Mouse (Mus musculus) MEL (cell line): Measurements from ENCODE around the gene Fam178b. TPM values are rescaled to one million over a fixed set of nuclear protein-coding genes. Genes with fewer than 3 reads are reported as not detected.

Experiments
- DNase-seq: peaks from one replicate; pipeline ENCODE4 v3.0.0; 2011; ENCODE audit warnings: low read depth, low spot score
- H3K27ac ChIP-seq: 2 replicates; pipeline ENCODE4 v1.5.1; 2012; ENCODE audit warnings: low read depth, mild to moderate bottlenecking, control low read depth, low read length, moderate library complexity; ENCODE audit not compliant: control insufficient read depth
- H3K27me3 ChIP-seq, 2 experiments: fragments of 150-350 bp in 1 of 2; sonication (generic) in 1 of 2; 2 replicates each; pipeline ENCODE4 v1.6.1; 2012; ENCODE audit warnings: low read length in 2 of 2, mild to moderate bottlenecking in 2 of 2, improper control_type of control experiment in 1 of 2, moderate library complexity in 1 of 2; ENCODE audit not compliant: insufficient read depth in 2 of 2, control insufficient read depth in 1 of 2
- H3K36me3 ChIP-seq, 2 experiments: 2 replicates each; pipeline ENCODE4 v1.6.1; 2012 to 2014; ENCODE audit warnings: low read length in 2 of 2, improper control_type of control experiment in 1 of 2, inconsistent platforms in 1 of 2, mild to moderate bottlenecking in 1 of 2; ENCODE audit not compliant: insufficient read depth in 2 of 2, control insufficient read depth in 1 of 2
- H3K4me1 ChIP-seq, 2 experiments: fragments of 150-350 bp in 1 of 2; sonication (generic) in 1 of 2; 2 replicates each; pipeline ENCODE4 v1.6.1; 2012; ENCODE audit warnings: low read length in 2 of 2, improper control_type of control experiment in 1 of 2, mild to moderate bottlenecking in 1 of 2; ENCODE audit not compliant: insufficient read depth in 2 of 2, control insufficient read depth in 1 of 2
- H3K4me3 ChIP-seq, 2 experiments: fragments of 150-350 bp in 1 of 2; sonication (generic) in 1 of 2; 2 replicates each; pipeline ENCODE4 v1.5.1; 2012; ENCODE audit warnings: low read depth in 2 of 2, low read length in 2 of 2, mild to moderate bottlenecking in 2 of 2, moderate library complexity in 2 of 2, control low read depth in 1 of 2, improper control_type of control experiment in 1 of 2; ENCODE audit not compliant: control insufficient read depth in 1 of 2, insufficient read depth in 1 of 2
- H3K79me2 ChIP-seq: 2 replicates; pipeline ENCODE4 v1.6.1; 2012; ENCODE audit warnings: mild to moderate bottlenecking, low read length, moderate library complexity; ENCODE audit not compliant: control insufficient read depth, poor library complexity, insufficient read depth
- H3K9ac ChIP-seq: 2 replicates; pipeline ENCODE4 v1.6.1; 2012; ENCODE audit warnings: low read depth, mild to moderate bottlenecking, control low read depth, low read length, moderate library complexity; ENCODE audit not compliant: control insufficient read depth, poor library complexity, severe bottlenecking
- H3K9me3 ChIP-seq: fragments of 150-350 bp; sonication (generic); replicated peaks from 2 replicates; pipeline ENCODE4 v1.6.1; 2012; ENCODE audit warnings: mild to moderate bottlenecking, low read length, improper control_type of control experiment, moderate library complexity; ENCODE audit not compliant: insufficient read depth
- BHLHE40 ChIP-seq: IDR thresholded peaks from 2 replicates; pipeline ENCODE4 v1.6.1; 2012; ENCODE audit warnings: low read depth, mild to moderate bottlenecking, inconsistent platforms, low read length, improper control_type of control experiment, borderline replicate concordance
- CHD1 ChIP-seq: IDR thresholded peaks from 2 replicates; pipeline ENCODE4 v1.6.1; 2012; ENCODE audit warnings: low read depth, mild to moderate bottlenecking, inconsistent platforms, low read length, improper control_type of control experiment
- CHD2 ChIP-seq: IDR thresholded peaks from 2 replicates; pipeline ENCODE4 v1.6.1; 2011; ENCODE audit warnings: low read length, improper control_type of control experiment
- CTCF ChIP-seq, 3 experiments: IDR thresholded peaks in 2 of 3; conservative IDR thresholded peaks in 1 of 3; 2 replicates each; pipeline ENCODE4 v1.5.1; 2011 to 2012; ENCODE audit warnings: low read length in 3 of 3, low read depth in 2 of 3, mild to moderate bottlenecking in 2 of 3, improper control_type of control experiment in 1 of 3, inconsistent platforms in 1 of 3, mixed read lengths in 1 of 3, moderate library complexity in 1 of 3; ENCODE audit not compliant: control insufficient read depth in 1 of 3, insufficient read depth in 1 of 3, poor library complexity in 1 of 3, severe bottlenecking in 1 of 3
- JUND ChIP-seq: IDR thresholded peaks from 2 replicates; pipeline ENCODE4 v1.6.1; 2011; ENCODE audit warnings: low read depth, mild to moderate bottlenecking, improper control_type of control experiment, low read length
- MAZ ChIP-seq: IDR thresholded peaks from 2 replicates; pipeline ENCODE4 v1.6.1; 2012; ENCODE audit warnings: low read depth, mild to moderate bottlenecking, inconsistent platforms, low read length, improper control_type of control experiment
- MYB ChIP-seq: IDR thresholded peaks from 2 replicates; pipeline ENCODE4 v1.6.1; 2011; ENCODE audit warnings: mild to moderate bottlenecking, low read depth, low read length, improper control_type of control experiment
- NELFE ChIP-seq: IDR thresholded peaks from 2 replicates; pipeline ENCODE4 v1.6.1; 2011; ENCODE audit warnings: low read depth, low read length, improper control_type of control experiment
- NRF1 ChIP-seq: IDR thresholded peaks from 2 replicates; pipeline ENCODE4 v1.6.1; 2014; ENCODE audit warnings: low read depth, mild to moderate bottlenecking, inconsistent platforms, low read length, improper control_type of control experiment, moderate library complexity; ENCODE audit not compliant: poor library complexity, insufficient read depth, severe bottlenecking
- POLR2AphosphoS5 ChIP-seq: IDR thresholded peaks from 2 replicates; pipeline ENCODE4 v1.6.1; 2012; ENCODE audit warnings: low read depth, borderline replicate concordance, mild to moderate bottlenecking, inconsistent platforms, low read length, moderate library complexity, mixed read lengths
- TBP ChIP-seq: IDR thresholded peaks from 2 replicates; pipeline ENCODE4 v1.8.0; 2011; ENCODE audit warnings: low read depth, low read length, improper control_type of control experiment
- TCF12 ChIP-seq: IDR thresholded peaks from 2 replicates; pipeline ENCODE4 v1.6.1; 2014; ENCODE audit warnings: low read depth, mild to moderate bottlenecking, inconsistent platforms, low read length, improper control_type of control experiment, moderate library complexity
- UBTF ChIP-seq: IDR thresholded peaks from 2 replicates; pipeline ENCODE4 v1.6.1; 2012; ENCODE audit warnings: low read depth, mild to moderate bottlenecking, inconsistent platforms, low read length, improper control_type of control experiment, moderate library complexity, borderline replicate concordance; ENCODE audit not compliant: insufficient read depth
- USF1 ChIP-seq: IDR thresholded peaks from 2 replicates; pipeline ENCODE4 v1.6.1; 2014; ENCODE audit warnings: low read depth, mild to moderate bottlenecking, inconsistent platforms, low read length, improper control_type of control experiment, moderate library complexity
- ZC3H11A ChIP-seq: IDR thresholded peaks from 2 replicates; pipeline ENCODE4 v1.6.1; 2012; ENCODE audit warnings: low read depth, mild to moderate bottlenecking, inconsistent platforms, low read length, improper control_type of control experiment
- ZMIZ1 ChIP-seq: IDR thresholded peaks from 2 replicates; pipeline ENCODE4 v1.6.1; 2012; ENCODE audit warnings: low read depth, mild to moderate bottlenecking, inconsistent platforms, low read length, improper control_type of control experiment, moderate library complexity
- polyA plus RNA-seq, 2 experiments: library from polyadenylated mRNA; stranded (reverse) in 1 of 2; unstranded in 1 of 2; fragments of >175 nt in 1 of 2; fragments of >200 nt in 1 of 2; gene quantifications; 2 replicates each; pipeline versions ENCODE4 v1.2.1 to v1.2.4; 2012; ENCODE audit warnings: low replicate concordance in 2 of 2, low read depth in 1 of 2; ENCODE audit not compliant: insufficient read length in 2 of 2, insufficient read depth in 1 of 2, missing spikeins in 1 of 2
- total RNA-seq: library from RNA; depleted of rRNA; stranded (reverse); fragments of 300-350 nt; gene quantifications from 2 replicates; pipeline ENCODE4 v1.2.3, GENCODE M21; 2012

Gene Fam178b
- total and polyA plus RNA-seq, 3 experiments, result 0.19 to 0.29 TPM; not detected in 1

DNA sequence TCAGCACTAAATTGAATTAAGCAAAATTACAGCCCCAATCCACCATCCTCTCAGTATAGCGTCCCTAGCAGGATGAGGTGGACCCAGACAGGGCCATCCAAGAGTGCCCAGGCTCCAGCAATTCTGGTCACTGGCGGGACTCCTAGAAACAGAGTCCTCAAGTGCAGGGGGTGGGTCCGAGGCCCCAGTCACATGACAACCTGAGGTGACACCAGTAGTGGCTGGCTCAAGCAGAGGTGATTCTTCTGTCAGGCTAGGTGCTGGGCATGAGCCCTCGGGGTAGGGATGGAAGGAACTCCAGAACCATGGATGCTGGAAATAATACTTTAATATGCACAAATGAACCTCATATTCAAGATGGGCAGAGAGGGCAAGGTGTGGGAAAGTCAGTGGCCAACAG lies 120.6 kb downstream of the Fam178b start:
- no peaks in the 10 kb centered on the region for H3K36me3 ChIP-seq
- no peak overlapping the region for H3K9ac ChIP-seq
- TF ChIP-seq TBP (no peak), USF1 (peak; percentile 48; the same call in 1 of the 2 replicates)
- H3K4me3 ChIP-seq, result no peak overlapping the region
- H3K27me3 ChIP-seq, result peaks cover 13% of the 10 kb centered on the region in 2 experiments
- H3K4me1 ChIP-seq, result peaks cover 2 to 10% of the 10 kb centered on the region in 2 experiments; a peak in 3 of 4 replicates
- H3K79me2 ChIP-seq, result no peaks in the 10 kb centered on the region
- DNase-seq, result no peak
- no peak overlapping the region for H3K27ac ChIP-seq
- no peaks in the 10 kb centered on the region for H3K9me3 ChIP-seq

DNA sequence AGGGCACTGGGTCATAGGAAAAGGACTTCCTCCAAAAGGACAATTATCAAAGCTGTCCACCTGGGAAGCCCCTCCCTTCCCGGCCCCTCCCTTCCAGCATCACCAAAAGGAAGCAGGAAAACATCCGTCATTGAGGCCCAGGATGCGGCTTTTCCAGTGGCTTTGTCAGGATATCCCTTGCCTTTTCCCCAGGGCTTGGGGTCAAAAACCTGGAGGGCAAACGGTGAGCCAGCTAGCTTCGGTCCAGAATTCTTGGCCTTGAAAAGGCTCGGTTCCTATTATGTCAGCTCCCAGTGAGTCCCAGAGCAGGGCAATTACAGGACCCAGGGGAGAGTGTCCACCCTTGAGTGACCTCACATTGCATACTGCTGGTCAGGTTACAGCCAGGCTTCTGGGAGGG lies 122.1 kb downstream of the Fam178b start:
- TF ChIP-seq POLR2AphosphoS5 (no peak), NRF1 (no peak), MYB (no peak), MAZ (no peak), USF1 (no peak), JUND (no peak), TCF12 (no peak), UBTF (no peak), CHD1 (no peak), NELFE (no peak), ZC3H11A (no peak), BHLHE40 (no peak), CHD2 (no peak), ZMIZ1 (no peak), CTCF (IDR thresholded peaks at IDR 0.05 in 2 of 3, conservative IDR thresholded peaks at IDR 0.05 in 1 of 3; ENCODE audit: control insufficient read depth in 1 of 3, insufficient read depth in 1 of 3, low read depth in 2 of 3, low read length in 3 of 3, poor library complexity in 1 of 3, severe bottlenecking in 1 of 3) (no peak)
- Histone ChIP-seq H3K4me3 (no peak overlapping the region), H3K79me2 (no peaks in the 10 kb centered on the region; the same call in 1 of the 2 replicates), H3K9ac (no peak overlapping the region), H3K9me3 (no peaks in the 10 kb centered on the region), H3K4me1 (peaks cover 2 to 10% of the 10 kb centered on the region in 2 experiments; a peak in 3 of 4 replicates), H3K36me3 (no peaks in the 10 kb centered on the region), H3K27me3 (peaks cover 13% of the 10 kb centered on the region in 2 experiments), H3K27ac (no peak overlapping the region)
- DNase-seq, result no peak
